Mouse (Mus musculus): Measurements from ENCODE around the gene Cldn2. TPM values are rescaled to one million over a fixed set of nuclear protein-coding genes. Genes with fewer than 3 reads are reported as not detected.

Gene Cldn2
- polyA plus RNA-seq, 1 experiment from 2014 or later: 0.27 TPM

DNA sequence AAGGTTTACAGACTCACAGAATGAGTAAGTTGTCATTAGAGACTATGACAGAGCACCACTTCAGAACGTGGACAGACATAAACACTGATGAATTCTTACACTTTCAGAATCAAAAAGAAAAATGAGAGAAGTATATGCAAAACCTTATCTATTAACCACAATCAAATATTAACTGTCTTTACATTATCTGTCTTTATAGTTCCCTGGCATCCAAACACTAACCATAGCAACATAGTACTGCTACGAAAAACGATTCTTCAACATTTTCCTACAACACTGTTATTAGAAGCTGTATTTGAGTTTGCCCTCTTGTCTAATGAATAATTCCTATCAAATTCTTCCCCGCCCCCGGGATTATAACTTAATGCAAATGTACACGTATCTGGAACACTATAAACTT, 40.5 kb downstream of the Cldn2 start:
- Histone ChIP-seq H3K4me3 (no peak overlapping the region), H3K9ac (no peak overlapping the region), H3K27me3 (replicated peaks) (no peaks in the 10 kb centered on the region), H3K27ac (ENCODE audit: poor library complexity, severe bottlenecking) (no peak overlapping the region), H3K4me2 (no peak overlapping the region), H3K4me1 (replicated peaks) (no peaks in the 10 kb centered on the region), H3K36me3 (no peaks in the 10 kb centered on the region), H3K9me3 (replicated peaks) (no peaks in the 10 kb centered on the region)
- WGBS: 77% methylated on average over 6 of the region's 6 CpGs
- no peak for ATAC-seq (ENCODE audit: insufficient number of reproducible peaks, low FRiP score)

DNA sequence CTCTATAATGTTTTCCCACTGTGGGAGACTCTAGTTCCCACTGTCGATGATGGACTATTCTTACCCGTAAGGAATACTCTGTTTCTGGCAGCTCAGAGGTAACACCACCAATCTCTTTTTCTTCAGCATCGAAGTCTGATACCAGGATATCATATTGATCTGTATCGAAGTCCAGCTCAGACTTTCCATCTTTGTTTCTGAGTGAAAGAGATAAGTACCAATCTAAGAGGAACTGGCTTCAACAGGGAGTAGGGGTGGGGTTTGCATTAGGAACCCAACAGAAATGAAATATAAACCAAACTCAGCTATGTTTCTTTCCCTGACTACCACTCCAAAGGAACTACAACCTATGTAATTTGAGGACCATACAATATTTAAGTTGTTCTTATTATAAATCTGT, 54.2 kb downstream of the Cldn2 start:
- 84% methylated on average over 4 of the region's 4 CpGs for WGBS
- Histone ChIP-seq H3K36me3 (no peaks in the 10 kb centered on the region), H3K4me2 (no peak overlapping the region), H3K27ac (ENCODE audit: poor library complexity, severe bottlenecking) (no peak overlapping the region), H3K4me1 (replicated peaks) (no peaks in the 10 kb centered on the region), H3K4me3 (no peak overlapping the region), H3K27me3 (replicated peaks) (no peaks in the 10 kb centered on the region), H3K9me3 (replicated peaks) (no peaks in the 10 kb centered on the region), H3K9ac (no peak overlapping the region)
- no peak for ATAC-seq (ENCODE audit: insufficient number of reproducible peaks, low FRiP score)

DNA sequence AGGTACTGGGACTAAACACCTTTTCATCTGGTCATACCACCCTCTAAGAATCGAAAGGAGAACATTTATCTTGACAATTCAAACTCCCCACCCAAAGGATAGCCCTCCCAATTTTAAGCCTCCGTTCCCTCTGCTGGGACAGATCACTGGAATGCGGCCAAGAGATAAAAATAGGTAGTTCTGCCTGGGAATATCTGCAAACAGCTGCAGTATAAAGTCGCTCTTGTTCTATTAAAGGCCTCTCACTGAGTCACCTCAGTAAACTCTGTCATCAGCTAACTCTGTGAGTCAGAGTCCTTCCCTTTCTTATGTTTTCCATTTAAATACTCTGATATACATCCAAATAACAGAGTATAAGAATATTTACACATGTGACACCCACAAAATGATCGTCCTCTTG, 58.8 kb downstream of the Cldn2 start:
- ATAC-seq (ENCODE audit: insufficient number of reproducible peaks, low FRiP score): no peak
- no peaks in the 10 kb centered on the region for H3K27me3 ChIP-seq (replicated peaks)
- 0 out of 2 replicates have a peak overlapping the region, but pooled peaks have one; percentile 6 for H3K4me2 ChIP-seq
- no peak overlapping the region for H3K27ac ChIP-seq (ENCODE audit: poor library complexity, severe bottlenecking)
- H3K4me1 ChIP-seq (replicated peaks): no peaks in the 10 kb centered on the region
- WGBS: 33% methylated on average over 5 of the region's 5 CpGs
- H3K9me3 ChIP-seq (replicated peaks): no peaks in the 10 kb centered on the region
- H3K36me3 ChIP-seq: no peaks in the 10 kb centered on the region
- H3K4me3 ChIP-seq: no peak overlapping the region
- H3K9ac ChIP-seq: no peak overlapping the region

Other genes starting within 250 kb of the Cldn2 start
- 32.3 and 32.7 TPM in 2 replicates for gene Rnf128, start 237.5 kb upstream of the Cldn2 start, polyA plus RNA-seq (2016; fragmentation: Nextera tagmentation; extraction: Ambion mirVana)
- gene Tbc1d8b, start 115.8 kb upstream of the Cldn2 start, polyA plus RNA-seq (2016; fragmentation: Nextera tagmentation; extraction: Ambion mirVana): 3.4 and 3.7 TPM in 2 replicates
- gene Gm15013, start 86.3 kb upstream of the Cldn2 start, polyA plus RNA-seq (2016; fragmentation: Nextera tagmentation; extraction: Ambion mirVana): 0.41 TPM in 1 of 2 replicates, not detected in the other
- not detected in 2 replicates for gene Ripply1, start 18.5 kb upstream of the Cldn2 start, polyA plus RNA-seq (2016; fragmentation: Nextera tagmentation; extraction: Ambion mirVana)
- gene Morc4, start 70.8 kb downstream of the Cldn2 start, polyA plus RNA-seq (2016; fragmentation: Nextera tagmentation; extraction: Ambion mirVana): 13.4 and 15.6 TPM in 2 replicates
- 6.1 and 8.4 TPM in 2 replicates for gene Rbm41, start 197.8 kb downstream of the Cldn2 start, polyA plus RNA-seq (2016; fragmentation: Nextera tagmentation; extraction: Ambion mirVana)